Mouse (Mus musculus): ENCODE data around the gene Nectin4. TPM values are rescaled to one million over a fixed set of nuclear protein-coding genes. Genes with fewer than 3 reads are reported as not detected.

Gene Nectin4
- total and polyA plus RNA-seq, 2 experiments from 2014 or later, result 1.8 to 2.0 TPM

DNA sequence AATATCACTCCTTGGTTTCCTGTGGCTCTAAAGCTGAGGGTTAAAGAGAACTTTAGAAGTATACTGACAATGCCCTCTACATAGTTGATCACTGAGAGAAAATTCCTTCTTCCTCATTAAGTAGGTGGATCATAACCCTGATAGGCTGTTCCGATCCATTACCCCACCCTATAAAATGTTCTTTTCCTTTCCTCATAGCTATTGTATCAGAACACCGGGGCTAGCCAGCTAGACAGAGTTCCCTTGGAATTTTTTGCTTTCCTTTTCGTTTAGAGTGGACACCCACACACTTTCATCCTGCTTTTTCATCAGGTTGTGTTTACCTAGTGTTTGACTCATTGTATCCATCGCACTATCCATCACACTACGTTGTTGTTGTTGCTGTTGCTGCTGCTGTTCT, 54.7 kb downstream of the Nectin4 start:
- no peak overlapping the region for H3K4me2 ChIP-seq (ENCODE audit: low read depth)
- no peak for DNase-seq
- 83% methylated on average over 5 of the region's 5 CpGs for WGBS

DNA sequence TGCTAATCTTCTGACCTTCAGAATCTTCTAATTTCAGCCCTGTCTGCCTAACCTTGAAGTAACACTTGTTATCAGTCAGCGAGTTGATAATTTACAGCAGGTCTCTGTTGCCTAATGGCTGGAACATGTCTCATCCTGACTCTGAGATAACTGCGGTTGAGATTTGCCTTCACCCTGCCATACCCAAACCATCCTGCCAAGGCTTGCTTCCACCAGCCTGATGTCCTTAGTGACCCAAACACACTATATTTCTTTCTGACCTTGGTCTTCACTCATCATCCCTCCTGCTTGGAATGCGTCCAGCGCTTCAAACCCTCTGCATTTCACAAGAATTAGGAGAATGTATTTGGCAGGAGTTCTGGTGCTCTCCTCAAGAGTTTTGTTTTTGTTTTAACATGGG, 55.2 kb downstream of the Nectin4 start:
- Histone ChIP-seq H3K4me3 (ENCODE audit: low read depth, low read length) (no peak overlapping the region), H3K36me3 (ENCODE audit: insufficient read depth) (peaks cover 15% of the 10 kb centered on the region; the same call in 1 of the 2 replicates), H3K27ac (ENCODE audit: low read depth, low read length) (no peak overlapping the region), H3K27me3 (ENCODE audit: insufficient read depth, low read length) (no peaks in the 10 kb centered on the region), H3K4me1 (ENCODE audit: insufficient read depth) (no peaks in the 10 kb centered on the region), H3K4me2 (ENCODE audit: low read depth) (no peak overlapping the region), H3K9me3 (ENCODE audit: low read length) (no peaks in the 10 kb centered on the region), H3K9ac (no peak overlapping the region)
- WGBS, result 80% methylated on average over 4 of the region's 4 CpGs
- no peak for TF ChIP-seq CTCF (IDR thresholded peaks at IDR 0.05; ENCODE audit: low read depth)
- ATAC-seq, result no peak
- DNase-seq, result no peak

More for the DNA sequence above, 54.7 kb downstream of the Nectin4 start:
- peaks cover 19% of the 10 kb centered on the region for H3K36me3 ChIP-seq (ENCODE audit: insufficient read depth)
- TF ChIP-seq CTCF (IDR thresholded peaks at IDR 0.05; ENCODE audit: low read depth), result no peak
- H3K4me1 ChIP-seq (ENCODE audit: insufficient read depth), result no peaks in the 10 kb centered on the region
- H3K4me3 ChIP-seq (ENCODE audit: low read depth, low read length), result no peak overlapping the region
- no peaks in the 10 kb centered on the region for H3K9me3 ChIP-seq (ENCODE audit: low read length)
- no peak overlapping the region for H3K9ac ChIP-seq
- H3K27ac ChIP-seq (ENCODE audit: low read depth, low read length), result no peak overlapping the region
- H3K27me3 ChIP-seq (ENCODE audit: insufficient read depth, low read length), result no peaks in the 10 kb centered on the region
- no peak for ATAC-seq

DNA sequence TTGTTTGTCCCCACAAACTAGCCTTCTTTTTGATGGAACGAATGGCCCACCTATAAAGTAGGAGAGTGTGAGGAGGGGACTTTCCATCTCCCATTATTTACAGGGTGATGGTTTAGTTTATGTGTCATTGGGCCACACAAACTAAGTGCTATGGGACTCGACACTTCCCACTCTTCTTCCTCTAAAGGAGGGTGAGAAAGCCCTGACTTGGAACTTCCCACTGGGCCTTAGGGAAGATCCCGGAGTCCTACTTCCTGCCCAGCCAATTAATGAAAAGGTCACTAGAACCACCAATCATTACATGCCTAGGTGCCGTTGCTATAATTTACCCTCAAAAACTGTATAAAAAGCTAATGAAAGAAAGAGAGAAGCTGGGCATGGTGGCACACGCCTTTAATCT, 62.3 kb downstream of the Nectin4 start:
- no peak overlapping the region for H3K4me3 ChIP-seq (ENCODE audit: low read depth, low read length)
- no peaks in the 10 kb centered on the region for H3K4me1 ChIP-seq (ENCODE audit: insufficient read depth)
- DNase-seq, result no peak
- ATAC-seq, result no peak
- 0 out of 2 replicates have a peak, but pooled peaks cover 4% of the 10 kb centered on the region for H3K27me3 ChIP-seq (ENCODE audit: insufficient read depth, low read length)
- no peak overlapping the region for H3K9ac ChIP-seq
- no peak overlapping the region for H3K4me2 ChIP-seq (ENCODE audit: low read depth)
- H3K9me3 ChIP-seq (ENCODE audit: low read length), result no peaks in the 10 kb centered on the region
- no peaks in the 10 kb centered on the region for H3K36me3 ChIP-seq (ENCODE audit: insufficient read depth)
- H3K27ac ChIP-seq (ENCODE audit: low read depth, low read length), result no peak overlapping the region
- 83% methylated on average over 5 of the region's 5 CpGs for WGBS
- no peak for TF ChIP-seq CTCF (IDR thresholded peaks at IDR 0.05; ENCODE audit: low read depth)

DNA sequence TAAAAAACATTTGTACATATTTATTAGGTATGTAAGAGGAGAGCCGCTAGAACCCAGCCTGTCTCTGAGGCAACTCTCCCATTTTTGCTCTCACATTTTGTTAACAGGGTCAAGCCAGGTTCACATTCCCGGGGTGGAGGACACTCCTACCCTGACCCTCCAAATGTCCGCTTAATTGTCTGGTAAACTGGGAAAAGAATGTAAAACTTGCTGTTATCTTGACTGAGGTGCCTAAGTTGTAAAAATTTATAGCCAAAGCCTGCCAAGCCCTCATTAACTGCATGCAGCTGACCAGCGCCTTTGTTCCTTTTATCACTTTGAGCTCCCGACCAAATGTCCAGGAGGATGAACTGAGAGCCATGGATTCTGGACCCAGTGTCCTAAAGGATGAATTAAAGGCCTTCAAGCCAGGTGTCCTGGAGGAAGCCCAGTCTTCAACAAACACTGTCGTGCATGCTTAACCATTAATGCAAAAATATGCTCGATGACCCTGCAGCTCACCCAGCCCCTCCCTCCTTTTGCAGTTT, 65.5 kb downstream of the Nectin4 start:
- ATAC-seq (no peak), DNase-seq (no peak)
- H3K27ac ChIP-seq (ENCODE audit: low read depth, low read length), result no peak overlapping the region
- peaks cover 23% of the 10 kb centered on the region for H3K27me3 ChIP-seq (ENCODE audit: insufficient read depth, low read length)
- H3K36me3 ChIP-seq (ENCODE audit: insufficient read depth), result no peaks in the 10 kb centered on the region
- H3K9me3 ChIP-seq (ENCODE audit: low read length), result no peaks in the 10 kb centered on the region
- no peak for TF ChIP-seq CTCF (IDR thresholded peaks at IDR 0.05; ENCODE audit: low read depth)
- 63% methylated on average over 7 of the region's 7 CpGs for WGBS
- no peak overlapping the region for H3K4me3 ChIP-seq (ENCODE audit: low read depth, low read length)
- no peak overlapping the region for H3K4me2 ChIP-seq (ENCODE audit: low read depth)
- H3K9ac ChIP-seq, result no peak overlapping the region
- H3K4me1 ChIP-seq (ENCODE audit: insufficient read depth), result no peaks in the 10 kb centered on the region

DNA sequence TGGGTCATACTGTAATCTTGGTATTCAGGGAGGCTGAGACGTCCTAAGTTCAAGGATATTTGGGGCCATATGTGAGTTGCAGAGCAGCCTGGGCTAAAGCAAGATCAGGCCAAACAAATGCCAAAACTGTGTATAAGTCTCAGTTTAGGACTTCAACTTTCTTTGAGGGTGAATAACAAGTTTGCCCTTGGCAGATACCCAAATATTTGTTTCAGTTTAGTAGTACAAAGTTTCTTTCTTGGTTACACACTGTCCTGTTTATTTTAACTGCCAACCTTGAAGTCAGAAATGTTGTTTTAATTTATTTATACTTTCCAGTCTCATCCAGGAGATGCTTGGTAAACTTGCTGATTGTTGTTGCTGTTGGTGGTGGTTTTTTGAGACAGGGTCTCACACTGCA, 66.1 kb downstream of the Nectin4 start:
- Histone ChIP-seq H3K9ac (no peak overlapping the region), H3K4me2 (ENCODE audit: low read depth) (no peak overlapping the region), H3K36me3 (ENCODE audit: insufficient read depth) (no peaks in the 10 kb centered on the region), H3K4me1 (ENCODE audit: insufficient read depth) (no peaks in the 10 kb centered on the region), H3K9me3 (ENCODE audit: low read length) (no peaks in the 10 kb centered on the region), H3K27me3 (ENCODE audit: insufficient read depth, low read length) (peaks cover 23% of the 10 kb centered on the region), H3K27ac (ENCODE audit: low read depth, low read length) (no peak overlapping the region), H3K4me3 (ENCODE audit: low read depth, low read length) (no peak overlapping the region)
- 73% methylated on average over 1 of the region's 1 CpGs for WGBS
- ATAC-seq (no peak), DNase-seq (no peak)
- no peak for TF ChIP-seq CTCF (IDR thresholded peaks at IDR 0.05; ENCODE audit: low read depth)

DNA sequence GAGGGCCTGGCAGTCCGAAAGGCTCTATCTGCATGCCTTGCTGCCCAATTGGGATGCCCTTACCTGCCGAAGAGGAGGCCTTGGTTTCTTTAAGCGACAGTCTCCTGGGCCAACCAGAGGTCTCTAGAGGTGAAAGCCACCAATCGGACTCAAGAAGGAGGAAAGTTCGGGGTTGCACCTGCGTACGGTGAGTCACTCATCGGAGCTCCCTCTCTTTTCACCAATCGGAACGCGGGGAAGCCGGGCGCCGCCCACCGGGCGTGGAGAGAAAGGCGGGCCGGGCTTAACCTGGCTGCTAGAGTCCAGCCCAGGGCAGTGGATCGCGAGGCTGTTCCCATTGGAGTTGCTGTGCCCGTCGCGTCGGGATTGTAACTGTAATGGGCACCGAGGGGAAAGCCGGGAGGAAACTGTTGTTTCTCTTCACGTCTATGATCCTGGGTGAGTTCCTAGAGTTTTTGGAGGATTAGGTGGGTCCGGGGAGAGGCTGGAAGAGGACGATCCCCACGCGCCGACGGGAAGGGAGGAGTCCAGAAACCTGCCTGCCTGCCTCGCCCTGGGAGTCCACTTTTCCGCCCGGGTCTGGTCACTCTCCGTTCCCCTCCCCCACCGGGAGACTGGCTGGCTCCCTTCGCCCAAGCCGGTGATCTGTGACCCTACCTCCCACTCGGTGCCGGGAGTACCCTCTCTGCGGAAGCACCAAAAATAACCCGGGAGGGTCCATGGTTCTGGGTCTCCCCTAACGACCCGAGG, 67.5 kb downstream of the Nectin4 start, which contains the start of gene F11r:
F11r (plus strand) TSS at position 272 of the 750 bp plus-strand sequence.
- no peaks in the 10 kb centered on the region for H3K4me1 ChIP-seq (ENCODE audit: insufficient read depth)
- peak within 1 kb of the TSS; percentile 18; the same call in 1 of the 2 replicates for H3K9ac ChIP-seq
- H3K27me3 ChIP-seq (ENCODE audit: insufficient read depth, low read length), result peaks cover 23% of the 10 kb centered on the region
- no peaks in the 10 kb centered on the region for H3K36me3 ChIP-seq (ENCODE audit: insufficient read depth)
- no peak for TF ChIP-seq CTCF (IDR thresholded peaks at IDR 0.05; ENCODE audit: low read depth)
- peak; percentile 16 for DNase-seq
- ATAC-seq, result peak; percentile 82
- H3K4me2 ChIP-seq (ENCODE audit: low read depth), result peak within 1 kb of the TSS; percentile 43
- no peak within 1 kb of the TSS for H3K27ac ChIP-seq (ENCODE audit: low read depth, low read length)
- no peaks in the 10 kb centered on the region for H3K9me3 ChIP-seq (ENCODE audit: low read length)
- H3K4me3 ChIP-seq (ENCODE audit: low read depth, low read length), result peak within 1 kb of the TSS; percentile 29
- WGBS, result 2% methylated on average over 46 of the region's 46 CpGs

Other genes with a start within 250 kb of the Nectin4 start
- 195 and 197 TPM in 2 replicates for gene Sdhc, start 219.5 kb upstream of the Nectin4 start, total RNA-seq (2014; rRNA removed)
- 285 and 302 TPM in 2 replicates for gene Sdhc, start 219.5 kb upstream of the Nectin4 start, polyA plus RNA-seq (2015; fragmentation: Nextera tagmentation; extraction: Ambion mirVana)
- gene Mpz, start 219.4 kb upstream of the Nectin4 start, total RNA-seq (2014; rRNA removed), result 0.38 TPM in 1 of 2 replicates, not detected in the other
- 0.30 and 0.67 TPM in 2 replicates for gene Mpz, start 219.4 kb upstream of the Nectin4 start, polyA plus RNA-seq (2015; fragmentation: Nextera tagmentation; extraction: Ambion mirVana)
- 12.3 and 16.2 TPM in 2 replicates for gene Pcp4l1, start 173.8 kb upstream of the Nectin4 start, total RNA-seq (2014; rRNA removed)
- gene Pcp4l1, start 173.8 kb upstream of the Nectin4 start, polyA plus RNA-seq (2015; fragmentation: Nextera tagmentation; extraction: Ambion mirVana), result 31.4 and 33.4 TPM in 2 replicates
- gene Nr1i3, start 156.1 kb upstream of the Nectin4 start, total RNA-seq (2014; rRNA removed), result not detected in 2 replicates
- gene Nr1i3, start 156.1 kb upstream of the Nectin4 start, polyA plus RNA-seq (2015; fragmentation: Nextera tagmentation; extraction: Ambion mirVana), result 0.16 and 0.19 TPM in 2 replicates
- 46.5 and 62.7 TPM in 2 replicates for gene Tomm40l, start 147.6 kb upstream of the Nectin4 start, total RNA-seq (2014; rRNA removed)
- 39.8 and 41.7 TPM in 2 replicates for gene Tomm40l, start 147.6 kb upstream of the Nectin4 start, polyA plus RNA-seq (2015; fragmentation: Nextera tagmentation; extraction: Ambion mirVana)
- gene Apoa2, start 145.0 kb upstream of the Nectin4 start, total RNA-seq (2014; rRNA removed), result 0.92 and 2.0 TPM in 2 replicates
- 2.7 and 4.0 TPM in 2 replicates for gene Apoa2, start 145.0 kb upstream of the Nectin4 start, polyA plus RNA-seq (2015; fragmentation: Nextera tagmentation; extraction: Ambion mirVana)
- 7.6 and 11.2 TPM in 2 replicates for gene Fcer1g, start 135.7 kb upstream of the Nectin4 start, total RNA-seq (2014; rRNA removed)
- 33.2 and 37.9 TPM in 2 replicates for gene Fcer1g, start 135.7 kb upstream of the Nectin4 start, polyA plus RNA-seq (2015; fragmentation: Nextera tagmentation; extraction: Ambion mirVana)
- gene Adamts4, start 119.7 kb upstream of the Nectin4 start, total RNA-seq (2014; rRNA removed), result 4.5 and 5.9 TPM in 2 replicates
- 2.6 and 5.6 TPM in 2 replicates for gene Adamts4, start 119.7 kb upstream of the Nectin4 start, polyA plus RNA-seq (2015; fragmentation: Nextera tagmentation; extraction: Ambion mirVana)
- 203 and 270 TPM in 2 replicates for gene Ndufs2, start 118.7 kb upstream of the Nectin4 start, total RNA-seq (2014; rRNA removed)
- gene Ndufs2, start 118.7 kb upstream of the Nectin4 start, polyA plus RNA-seq (2015; fragmentation: Nextera tagmentation; extraction: Ambion mirVana), result 219 and 243 TPM in 2 replicates
- 75.1 and 99.3 TPM in 2 replicates for gene B4galt3, start 99.8 kb upstream of the Nectin4 start, total RNA-seq (2014; rRNA removed)
- 104 and 115 TPM in 2 replicates for gene B4galt3, start 99.8 kb upstream of the Nectin4 start, polyA plus RNA-seq (2015; fragmentation: Nextera tagmentation; extraction: Ambion mirVana)
- 26.6 and 30.6 TPM in 2 replicates for gene Ppox, start 88.9 kb upstream of the Nectin4 start, total RNA-seq (2014; rRNA removed)
- 21.1 and 23.3 TPM in 2 replicates for gene Ppox, start 88.9 kb upstream of the Nectin4 start, polyA plus RNA-seq (2015; fragmentation: Nextera tagmentation; extraction: Ambion mirVana)
- 56.8 and 66.5 TPM in 2 replicates for gene Usp21, start 82.1 kb upstream of the Nectin4 start, total RNA-seq (2014; rRNA removed)
- gene Usp21, start 82.1 kb upstream of the Nectin4 start, polyA plus RNA-seq (2015; fragmentation: Nextera tagmentation; extraction: Ambion mirVana), result 66.4 and 80.4 TPM in 2 replicates
- 96.6 and 123 TPM in 2 replicates for gene Ufc1, start 75.1 kb upstream of the Nectin4 start, total RNA-seq (2014; rRNA removed)
- 133 and 150 TPM in 2 replicates for gene Ufc1, start 75.1 kb upstream of the Nectin4 start, polyA plus RNA-seq (2015; fragmentation: Nextera tagmentation; extraction: Ambion mirVana)
- gene Dedd, start 41.0 kb upstream of the Nectin4 start, total RNA-seq (2014; rRNA removed), result 22.5 and 31.1 TPM in 2 replicates
- 42.2 and 44.6 TPM in 2 replicates for gene Dedd, start 41.0 kb upstream of the Nectin4 start, polyA plus RNA-seq (2015; fragmentation: Nextera tagmentation; extraction: Ambion mirVana)
- gene Nit1, start 24.5 kb upstream of the Nectin4 start, total RNA-seq (2014; rRNA removed), result 44.9 and 47.6 TPM in 2 replicates
- 42.1 and 48.1 TPM in 2 replicates for gene Nit1, start 24.5 kb upstream of the Nectin4 start, polyA plus RNA-seq (2015; fragmentation: Nextera tagmentation; extraction: Ambion mirVana)
- 18.2 and 27.0 TPM in 2 replicates for gene Pfdn2, start 24.4 kb upstream of the Nectin4 start, total RNA-seq (2014; rRNA removed)
- 143 and 146 TPM in 2 replicates for gene Pfdn2, start 24.4 kb upstream of the Nectin4 start, polyA plus RNA-seq (2015; fragmentation: Nextera tagmentation; extraction: Ambion mirVana)
- gene Klhdc9, start 9.3 kb upstream of the Nectin4 start, total RNA-seq (2014; rRNA removed), result 4.3 and 5.0 TPM in 2 replicates
- 5.1 and 6.9 TPM in 2 replicates for gene Klhdc9, start 9.3 kb upstream of the Nectin4 start, polyA plus RNA-seq (2015; fragmentation: Nextera tagmentation; extraction: Ambion mirVana)
- 0.69 and 0.81 TPM in 2 replicates for gene Arhgap30, start 18.9 kb downstream of the Nectin4 start, total RNA-seq (2014; rRNA removed)
- 0.53 and 0.65 TPM in 2 replicates for gene Arhgap30, start 18.9 kb downstream of the Nectin4 start, polyA plus RNA-seq (2015; fragmentation: Nextera tagmentation; extraction: Ambion mirVana)
- gene Usf1, start 41.2 kb downstream of the Nectin4 start, total RNA-seq (2014; rRNA removed), result 168 and 183 TPM in 2 replicates
- gene Usf1, start 41.2 kb downstream of the Nectin4 start, polyA plus RNA-seq (2015; fragmentation: Nextera tagmentation; extraction: Ambion mirVana), result 198 and 200 TPM in 2 replicates
- 1.3 and 2.0 TPM in 2 replicates for gene Tstd1, start 48.8 kb downstream of the Nectin4 start, total RNA-seq (2014; rRNA removed)
- 1.9 and 3.1 TPM in 2 replicates for gene Tstd1, start 48.8 kb downstream of the Nectin4 start, polyA plus RNA-seq (2015; fragmentation: Nextera tagmentation; extraction: Ambion mirVana)
- gene F11r, start 67.4 kb downstream of the Nectin4 start, total RNA-seq (2014; rRNA removed), result 3.6 and 6.2 TPM in 2 replicates
- 4.6 and 7.8 TPM in 2 replicates for gene F11r, start 67.4 kb downstream of the Nectin4 start, polyA plus RNA-seq (2015; fragmentation: Nextera tagmentation; extraction: Ambion mirVana)
- gene Alyref2, start 133.4 kb downstream of the Nectin4 start, total RNA-seq (2014; rRNA removed), result 12.2 and 13.4 TPM in 2 replicates
- gene Alyref2, start 133.4 kb downstream of the Nectin4 start, polyA plus RNA-seq (2015; fragmentation: Nextera tagmentation; extraction: Ambion mirVana), result 17.5 and 20.8 TPM in 2 replicates
- gene Itln1, start 165.2 kb downstream of the Nectin4 start, total RNA-seq (2014; rRNA removed), result not detected in 2 replicates
- not detected in 2 replicates for gene Itln1, start 165.2 kb downstream of the Nectin4 start, polyA plus RNA-seq (2015; fragmentation: Nextera tagmentation; extraction: Ambion mirVana)
- not detected in 2 replicates for gene Cd244a, start 189.1 kb downstream of the Nectin4 start, total RNA-seq (2014; rRNA removed)
- gene Cd244a, start 189.1 kb downstream of the Nectin4 start, polyA plus RNA-seq (2015; fragmentation: Nextera tagmentation; extraction: Ambion mirVana), result not detected in 2 replicates
- 0.46 TPM in 1 of 2 replicates, not detected in the other for gene Ly9, start 237.3 kb downstream of the Nectin4 start, total RNA-seq (2014; rRNA removed)
- 0.10 and 0.20 TPM in 2 replicates for gene Ly9, start 237.3 kb downstream of the Nectin4 start, polyA plus RNA-seq (2015; fragmentation: Nextera tagmentation; extraction: Ambion mirVana)

All from forebrain, postnatal 0 days (tissue).